Mouse (Mus musculus) kidney, embryonic 16.5 days (tissue): Measurements from ENCODE around the gene Il15. TPM values are rescaled to one million over a fixed set of nuclear protein-coding genes. Genes with fewer than 3 reads are reported as not detected.

Experiments used
- ATAC-seq: fragments of 200-750 bp; cut with Nextera tagmentation; 2 replicates; pipeline ENCODE4 v1.8.0; 2017; ENCODE audit warnings: moderate TSS enrichment; ENCODE audit not compliant: low FRiP score, low TSS enrichment
- H3K27ac ChIP-seq: fragments of 300-500 bp; sonication (generic); 2 replicates; pipeline ENCODE4 v1.5.1; 2014; ENCODE audit warnings: low read length
- H3K27me3 ChIP-seq: fragments of 300-500 bp; sonication (generic); 2 replicates; pipeline ENCODE4 v1.6.1; 2014; ENCODE audit warnings: low read length, control low read depth, mixed read lengths; ENCODE audit not compliant: insufficient read depth
- H3K36me3 ChIP-seq: fragments of 300-500 bp; sonication (generic); 2 replicates; pipeline ENCODE4 v1.6.1; 2014; ENCODE audit warnings: low read length, control low read depth, mixed read lengths; ENCODE audit not compliant: insufficient read depth
- H3K4me1 ChIP-seq: fragments of 300-500 bp; sonication (generic); 2 replicates; pipeline ENCODE4 v1.6.1; 2014; ENCODE audit warnings: low read length, control low read depth, mixed read lengths; ENCODE audit not compliant: insufficient read depth
- H3K4me2 ChIP-seq: fragments of 300-500 bp; sonication (generic); replicated peaks from 2 replicates; pipeline ENCODE4 v1.6.1; 2014; ENCODE audit warnings: low read depth, low read length
- H3K4me3 ChIP-seq: fragments of 300-500 bp; sonication (generic); 2 replicates; pipeline ENCODE4 v1.5.1; 2014; ENCODE audit warnings: mild to moderate bottlenecking, low read length
- H3K9ac ChIP-seq: fragments of 300-500 bp; sonication (generic); replicated peaks from 2 replicates; pipeline ENCODE4 v1.6.1; 2014; ENCODE audit warnings: low read length
- H3K9me3 ChIP-seq: fragments of 300-500 bp; sonication (generic); 2 replicates; pipeline ENCODE4 v1.6.1; 2016; ENCODE audit warnings: low read length, control low read depth
- WGBS: fragments of 180-500 bp; shearing (Covaris S2); extraction: QIAGEN DNeasy Blood & Tissue Kit; methylation state at CpG from one replicate; pipeline ENCODE4 v1.1.7; 2014; 5-methylcytosine and 5-hydroxymethylcytosine counted together
- polyA plus RNA-seq: library from polyadenylated mRNA; unstranded; fragments of >200 nt; fragmentation: Nextera tagmentation; extraction: Ambion mirVana; gene quantifications from 2 replicates; pipeline ENCODE4 v1.2.1, GENCODE M21; 2015

Il15 gene
- polyA plus RNA-seq, 1 experiment from 2014 or later: 7.2 TPM

GRCm38 (mm10) chr8:82400376-82400775, 2.6 kb downstream of the Il15 start:
- Histone ChIP-seq H3K9me3 (no peaks in the 10 kb centered on the region), H3K4me1 (peaks cover 13% of the 10 kb centered on the region; the same call in 1 of the 2 replicates), H3K4me2 (no peak overlapping the region), H3K4me3 (no peak overlapping the region), H3K36me3 (no peaks in the 10 kb centered on the region), H3K27ac (no peak overlapping the region), H3K9ac (no peak overlapping the region), H3K27me3 (no peaks in the 10 kb centered on the region)
- WGBS: 29% methylated on average over 2 of the region's 2 CpGs
- no peak for ATAC-seq

DNA sequence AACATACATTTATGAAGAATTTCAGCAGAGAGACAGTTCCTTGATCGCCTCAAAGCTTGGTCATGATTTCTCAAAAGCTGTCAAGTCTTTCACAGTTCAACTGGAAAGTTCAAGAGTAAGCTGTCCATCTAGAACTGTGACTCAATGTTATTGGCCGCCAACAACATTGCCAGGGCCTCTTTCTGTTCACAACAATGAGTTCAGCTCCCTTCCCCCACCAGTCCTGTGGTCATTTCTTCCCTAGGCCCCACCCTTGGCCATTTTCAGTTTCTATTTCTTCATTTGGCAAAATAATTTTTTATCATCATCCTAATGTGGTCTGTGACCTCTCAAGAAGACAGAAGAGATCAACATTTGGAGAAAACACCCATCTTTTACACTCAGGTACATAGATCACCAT, 4.5 kb downstream of the Il15 start:
- H3K4me3 ChIP-seq: no peak overlapping the region
- no peaks in the 10 kb centered on the region for H3K27me3 ChIP-seq
- ATAC-seq: no peak
- H3K4me2 ChIP-seq: no peak overlapping the region
- 87% methylated on average over 2 of the region's 2 CpGs for WGBS
- no peak overlapping the region for H3K9ac ChIP-seq
- no peaks in the 10 kb centered on the region for H3K9me3 ChIP-seq
- H3K4me1 ChIP-seq: peaks cover 13% of the 10 kb centered on the region; the same call in 1 of the 2 replicates
- H3K36me3 ChIP-seq: no peaks in the 10 kb centered on the region
- no peak overlapping the region for H3K27ac ChIP-seq

- no peaks in the 10 kb centered on the region for H3K4me1 ChIP-seq
- no peaks in the 10 kb centered on the region for H3K36me3 ChIP-seq
- no peak overlapping the region for H3K4me2 ChIP-seq
- no peak overlapping the region for H3K9ac ChIP-seq
- no peak overlapping the region for H3K27ac ChIP-seq
- no peak overlapping the region for H3K4me3 ChIP-seq
- ATAC-seq: no peak
- H3K9me3 ChIP-seq: no peaks in the 10 kb centered on the region
- H3K27me3 ChIP-seq: no peaks in the 10 kb centered on the region
These were observed 11.8 kb downstream of the Il15 start for GRCm38 (mm10) chr8:82391258-82391657.

GRCm38 (mm10) chr8:82388356-82388902, 14.6 kb downstream of the Il15 start:
- no peaks in the 10 kb centered on the region for H3K9me3 ChIP-seq
- ATAC-seq: no peak
- 94% methylated on average over 1 of the region's 1 CpGs for WGBS

GRCm38 (mm10) chr8:82387614-82388013, 15.4 kb downstream of the Il15 start:
- H3K36me3 ChIP-seq: no peaks in the 10 kb centered on the region
- no peaks in the 10 kb centered on the region for H3K27me3 ChIP-seq
- no peaks in the 10 kb centered on the region for H3K4me1 ChIP-seq
- H3K4me3 ChIP-seq: no peak overlapping the region
- H3K9me3 ChIP-seq: no peaks in the 10 kb centered on the region
- WGBS: 73% methylated on average over 1 of the region's 1 CpGs
- H3K4me2 ChIP-seq: no peak overlapping the region
- no peak overlapping the region for H3K27ac ChIP-seq
- ATAC-seq: no peak
- no peak overlapping the region for H3K9ac ChIP-seq

More at GRCm38 (mm10) chr8:82388356-82388902, 14.6 kb downstream of the Il15 start:
- no peak overlapping the region for H3K27ac ChIP-seq
- H3K27me3 ChIP-seq: no peaks in the 10 kb centered on the region
- no peak overlapping the region for H3K4me2 ChIP-seq
- no peak overlapping the region for H3K4me3 ChIP-seq
- no peaks in the 10 kb centered on the region for H3K4me1 ChIP-seq
- no peaks in the 10 kb centered on the region for H3K36me3 ChIP-seq
- no peak overlapping the region for H3K9ac ChIP-seq

DNA sequence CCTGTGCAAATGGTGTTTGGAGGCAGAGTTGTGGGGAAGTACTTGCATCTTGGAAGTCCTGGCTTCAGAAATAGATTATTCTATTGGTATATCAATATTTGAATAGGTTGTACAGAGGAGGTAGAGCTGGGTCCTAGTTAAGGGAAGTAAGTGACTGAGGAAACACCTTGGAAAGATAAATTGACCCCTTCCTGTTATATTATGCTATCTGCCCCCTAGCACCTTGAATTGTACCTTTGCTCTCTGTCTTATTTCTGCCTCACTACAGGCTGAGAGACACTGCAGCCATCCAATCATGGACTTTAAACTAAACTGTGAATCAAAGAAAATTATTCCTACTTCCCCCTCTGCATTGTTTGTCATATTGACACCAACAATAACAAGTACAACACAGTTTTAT, 17.2 kb downstream of the Il15 start:
- no peaks in the 10 kb centered on the region for H3K36me3 ChIP-seq
- no peak overlapping the region for H3K4me2 ChIP-seq
- no peak overlapping the region for H3K9ac ChIP-seq
- no peaks in the 10 kb centered on the region for H3K27me3 ChIP-seq
- ATAC-seq: no peak
- H3K9me3 ChIP-seq: no peaks in the 10 kb centered on the region
- H3K27ac ChIP-seq: no peak overlapping the region
- no peak overlapping the region for H3K4me3 ChIP-seq
- H3K4me1 ChIP-seq: no peaks in the 10 kb centered on the region

GRCm38 (mm10) chr8:82384458-82385234, 18.4 kb downstream of the Il15 start:
- no peaks in the 10 kb centered on the region for H3K27me3 ChIP-seq
- H3K9me3 ChIP-seq: no peaks in the 10 kb centered on the region
- no peak overlapping the region for H3K4me2 ChIP-seq
- 48% methylated on average over 11 of the region's 11 CpGs for WGBS
- no peak overlapping the region for H3K27ac ChIP-seq
- no peak overlapping the region for H3K4me3 ChIP-seq
- H3K36me3 ChIP-seq: no peaks in the 10 kb centered on the region
- no peak overlapping the region for H3K9ac ChIP-seq
- no peak for ATAC-seq
- no peaks in the 10 kb centered on the region for H3K4me1 ChIP-seq

DNA sequence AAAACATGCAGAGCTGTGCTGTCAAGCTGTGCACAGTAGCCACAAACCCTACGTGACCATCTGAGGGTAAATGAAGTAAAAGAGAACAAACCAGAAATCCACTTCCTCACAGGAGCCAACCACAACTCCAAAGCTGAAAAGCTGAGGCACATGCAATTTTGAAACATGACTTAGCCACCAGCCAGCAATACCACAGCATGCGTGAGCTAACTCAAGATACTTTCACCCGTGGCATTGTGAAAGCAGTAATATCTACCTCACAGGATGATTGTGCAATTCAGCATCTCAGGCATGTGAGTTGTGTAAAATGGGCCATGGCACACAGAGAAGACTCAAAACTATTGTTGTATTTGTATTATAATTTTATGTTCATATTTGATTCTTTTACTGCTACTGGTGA, 19.7 kb downstream of the Il15 start:
- no peaks in the 10 kb centered on the region for H3K36me3 ChIP-seq
- H3K9me3 ChIP-seq: no peaks in the 10 kb centered on the region
- WGBS: 82% methylated on average over 3 of the region's 3 CpGs
- H3K27me3 ChIP-seq: no peaks in the 10 kb centered on the region
- no peak overlapping the region for H3K9ac ChIP-seq
- ATAC-seq: no peak
- H3K4me3 ChIP-seq: no peak overlapping the region
- no peaks in the 10 kb centered on the region for H3K4me1 ChIP-seq
- H3K27ac ChIP-seq: no peak overlapping the region
- H3K4me2 ChIP-seq: no peak overlapping the region

DNA sequence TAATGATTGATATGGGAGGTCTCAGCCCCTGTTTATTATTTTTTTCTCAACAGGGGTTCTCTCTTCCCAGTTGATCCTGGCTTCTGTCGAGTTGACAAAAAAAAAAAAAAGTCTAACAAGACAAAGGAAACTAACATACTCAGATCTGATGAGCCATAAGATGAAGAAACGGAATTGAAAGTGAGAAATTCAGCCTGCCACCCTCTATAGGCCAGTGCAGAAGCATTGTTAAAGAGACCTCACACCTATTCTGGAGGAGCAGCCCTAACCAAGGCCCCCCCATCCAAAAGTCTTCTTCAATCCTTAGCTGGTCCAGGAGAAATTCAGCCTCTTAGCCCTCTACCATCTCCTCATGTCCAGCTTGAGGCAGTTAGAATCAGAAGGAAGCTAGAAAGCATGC, 20.7 kb downstream of the Il15 start:
- no peak for ATAC-seq
- Histone ChIP-seq H3K9me3 (no peaks in the 10 kb centered on the region), H3K4me3 (no peak overlapping the region), H3K4me1 (no peaks in the 10 kb centered on the region), H3K36me3 (no peaks in the 10 kb centered on the region), H3K9ac (no peak overlapping the region), H3K4me2 (no peak overlapping the region), H3K27ac (no peak overlapping the region), H3K27me3 (no peaks in the 10 kb centered on the region)
- WGBS: 42% methylated on average over 2 of the region's 2 CpGs

GRCm38 (mm10) chr8:82374470-82374869, 28.6 kb downstream of the Il15 start:
- Histone ChIP-seq H3K4me2 (no peak overlapping the region), H3K4me3 (no peak overlapping the region), H3K27ac (no peak overlapping the region), H3K4me1 (no peaks in the 10 kb centered on the region), H3K9me3 (no peaks in the 10 kb centered on the region), H3K9ac (no peak overlapping the region), H3K27me3 (no peaks in the 10 kb centered on the region), H3K36me3 (peaks cover 5% of the 10 kb centered on the region; the same call in 1 of the 2 replicates)
- ATAC-seq: no peak
- WGBS: 50% methylated on average over 4 of the region's 4 CpGs
